Mouse (Mus musculus) CH12.LX (cell line): ENCODE data around the gene Slc38a3. TPM values are rescaled to one million over a fixed set of nuclear protein-coding genes. Genes with fewer than 3 reads are reported as not detected.

Source experiments
- DNase-seq: peaks from one replicate; pipeline ENCODE4 v3.0.0-alpha.2; 2013; ENCODE audit errors: extremely low read depth
- H3K27ac ChIP-seq: 2 replicates; pipeline ENCODE4 v1.5.1; 2012; ENCODE audit warnings: low read depth, mild to moderate bottlenecking, control low read depth, moderate library complexity; ENCODE audit not compliant: insufficient read depth
- H3K27me3 ChIP-seq: replicated peaks from 2 replicates; pipeline ENCODE3; 2012; ENCODE audit warnings: inconsistent platforms
- H3K36me3 ChIP-seq, 2 experiments: replicated peaks in 1 of 2; 2 replicates each; pipeline versions ENCODE3 to v1.6.1; 2012; ENCODE audit warnings: inconsistent platforms in 1 of 2, low read length in 1 of 2, mild to moderate bottlenecking in 1 of 2, mixed read lengths in 1 of 2, moderate library complexity in 1 of 2; ENCODE audit not compliant: control insufficient read depth in 1 of 2, insufficient read depth in 1 of 2
- H3K4me1 ChIP-seq, 2 experiments: 2 replicates each; pipeline ENCODE4 v1.6.1; 2012; ENCODE audit warnings: inconsistent platforms in 1 of 2, moderate library complexity in 1 of 2; ENCODE audit not compliant: insufficient read depth in 2 of 2, control insufficient read depth in 1 of 2
- H3K4me2 ChIP-seq: 2 replicates; pipeline ENCODE4 v1.6.1; 2012; ENCODE audit warnings: low read depth, mild to moderate bottlenecking, control low read depth; ENCODE audit not compliant: poor library complexity, insufficient read depth, severe bottlenecking
- H3K4me3 ChIP-seq, 3 experiments: fragments of 150-350 bp in 1 of 3; sonication (generic) in 1 of 3; replicated peaks in 1 of 3; 2 replicates each; pipeline versions ENCODE3 to v1.5.1; 2011 to 2012; ENCODE audit warnings: low read depth in 2 of 3, low read length in 2 of 3, mild to moderate bottlenecking in 2 of 3, moderate library complexity in 2 of 3, control low read depth in 1 of 3, improper control_type of control experiment in 1 of 3, inconsistent platforms in 1 of 3, mixed read lengths in 1 of 3; ENCODE audit not compliant: poor library complexity in 1 of 3
- H3K79me2 ChIP-seq: replicated peaks from 2 replicates; pipeline ENCODE4 v1.6.1; 2012; ENCODE audit warnings: mild to moderate bottlenecking, moderate library complexity; ENCODE audit not compliant: control insufficient read depth, poor library complexity, insufficient read depth, severe bottlenecking; ENCODE audit errors: extremely low read depth
- H3K9ac ChIP-seq: 2 replicates; pipeline ENCODE4 v1.6.1; 2012; ENCODE audit warnings: low read depth, mild to moderate bottlenecking, control low read depth, moderate library complexity; ENCODE audit not compliant: insufficient read depth
- H3K9me3 ChIP-seq: replicated peaks from 2 replicates; pipeline ENCODE3; 2012; ENCODE audit warnings: low read length, inconsistent platforms, mixed read lengths
- BHLHE40 ChIP-seq: IDR thresholded peaks from 2 replicates; pipeline ENCODE4 v1.6.1; 2011; ENCODE audit warnings: mild to moderate bottlenecking, low read depth, low read length, improper control_type of control experiment
- CHD2 ChIP-seq: IDR thresholded peaks from 2 replicates; pipeline ENCODE4 v1.6.1; 2011; ENCODE audit warnings: low read length, improper control_type of control experiment
- CTCF ChIP-seq, 2 experiments: IDR thresholded peaks in 1 of 2; conservative IDR thresholded peaks in 1 of 2; 2 replicates each; pipeline ENCODE4 v1.5.1; 2011 to 2012; ENCODE audit warnings: low read depth in 2 of 2, low read length in 2 of 2, improper control_type of control experiment in 1 of 2, inconsistent platforms in 1 of 2, mild to moderate bottlenecking in 1 of 2, moderate library complexity in 1 of 2
- E2F4 ChIP-seq: IDR thresholded peaks from 2 replicates; pipeline ENCODE4 v1.6.1; 2011; ENCODE audit warnings: low read depth, low read length, improper control_type of control experiment; ENCODE audit not compliant: insufficient replicate concordance
- ELF1 ChIP-seq: IDR thresholded peaks from 2 replicates; pipeline ENCODE4 v1.6.1; 2014; ENCODE audit warnings: low read depth, mild to moderate bottlenecking, inconsistent platforms, low read length, improper control_type of control experiment
- EP300 ChIP-seq: IDR thresholded peaks from 2 replicates; pipeline ENCODE4 v1.6.1; 2011; ENCODE audit warnings: low read length, improper control_type of control experiment
- IRF4 ChIP-seq: IDR thresholded peaks from 2 replicates; pipeline ENCODE4 v1.6.1; 2014; ENCODE audit warnings: low read depth, mild to moderate bottlenecking, inconsistent platforms, low read length, improper control_type of control experiment
- JUN ChIP-seq: IDR thresholded peaks from 2 replicates; pipeline ENCODE4 v1.6.1; 2011; ENCODE audit warnings: low read depth, mild to moderate bottlenecking, low read length, improper control_type of control experiment, moderate library complexity; ENCODE audit not compliant: insufficient read depth
- JUND ChIP-seq: conservative IDR thresholded peaks from 2 replicates; pipeline ENCODE4 v1.6.1; 2011; ENCODE audit warnings: low read depth, low read length, improper control_type of control experiment
- MAFK ChIP-seq: IDR thresholded peaks from 2 replicates; pipeline ENCODE4 v1.6.1; 2011; ENCODE audit warnings: low read length, improper control_type of control experiment; ENCODE audit not compliant: insufficient replicate concordance
- MAX ChIP-seq: IDR thresholded peaks from 2 replicates; pipeline ENCODE4 v1.6.1; 2011; ENCODE audit warnings: low read length, improper control_type of control experiment
- MAZ ChIP-seq: IDR thresholded peaks from 2 replicates; pipeline ENCODE4 v1.6.1; 2012; ENCODE audit warnings: low read depth, mild to moderate bottlenecking, inconsistent platforms, low read length, improper control_type of control experiment, moderate library complexity
- MEF2A ChIP-seq: IDR thresholded peaks from 2 replicates; pipeline ENCODE4 v1.6.1; 2014; ENCODE audit warnings: low read depth, mild to moderate bottlenecking, inconsistent platforms, low read length, improper control_type of control experiment, borderline replicate concordance
- MYC ChIP-seq: IDR thresholded peaks from 2 replicates; pipeline ENCODE4 v1.6.1; 2011; ENCODE audit warnings: low read depth, mild to moderate bottlenecking, improper control_type of control experiment, low read length
- NELFE ChIP-seq: IDR thresholded peaks from 2 replicates; pipeline ENCODE4 v1.6.1; 2011; ENCODE audit warnings: low read depth, low read length, improper control_type of control experiment
- NRF1 ChIP-seq: IDR thresholded peaks from 2 replicates; pipeline ENCODE4 v1.6.1; 2014; ENCODE audit warnings: low read depth, mild to moderate bottlenecking, inconsistent platforms, low read length, improper control_type of control experiment, moderate library complexity
- PAX5 ChIP-seq: IDR thresholded peaks from 2 replicates; pipeline ENCODE4 v1.6.1; 2012; ENCODE audit warnings: low read length, inconsistent platforms, mixed read lengths
- POLR2A ChIP-seq: IDR thresholded peaks from 2 replicates; pipeline ENCODE4 v1.6.1; 2011; ENCODE audit warnings: low read depth, mild to moderate bottlenecking, improper control_type of control experiment, low read length
- POLR2AphosphoS2 ChIP-seq: IDR thresholded peaks from 2 replicates; pipeline ENCODE4 v1.6.1; 2011; ENCODE audit warnings: low read depth, low read length, improper control_type of control experiment
- RAD21 ChIP-seq: IDR thresholded peaks from 2 replicates; pipeline ENCODE4 v1.6.1; 2011; ENCODE audit warnings: low read depth, mild to moderate bottlenecking, low read length, improper control_type of control experiment, moderate library complexity
- SMC3 ChIP-seq: IDR thresholded peaks from 2 replicates; pipeline ENCODE4 v1.6.1; 2011; ENCODE audit warnings: low read depth, low read length, improper control_type of control experiment
- TBP ChIP-seq: conservative IDR thresholded peaks from 2 replicates; pipeline ENCODE4 v1.6.1; 2011; ENCODE audit warnings: low read depth, low read length, improper control_type of control experiment
- UBTF ChIP-seq: IDR thresholded peaks from 2 replicates; pipeline ENCODE4 v1.6.1; 2012; ENCODE audit warnings: low read depth, mild to moderate bottlenecking, inconsistent platforms, low read length, improper control_type of control experiment, moderate library complexity
- USF2 ChIP-seq: conservative IDR thresholded peaks from 2 replicates; pipeline ENCODE4 v1.6.1; 2011; ENCODE audit warnings: low read depth, low read length, improper control_type of control experiment
- ZC3H11A ChIP-seq: IDR thresholded peaks from 2 replicates; pipeline ENCODE4 v1.6.1; 2012; ENCODE audit warnings: low read depth, mild to moderate bottlenecking, inconsistent platforms, low read length, improper control_type of control experiment
- ZKSCAN1 ChIP-seq: IDR thresholded peaks from 2 replicates; pipeline ENCODE4 v1.6.1; 2012; ENCODE audit warnings: low read depth, inconsistent platforms, low read length, improper control_type of control experiment, borderline replicate concordance
- ZMIZ1 ChIP-seq: IDR thresholded peaks from 2 replicates; pipeline ENCODE4 v1.6.1; 2012; ENCODE audit warnings: low read depth, mild to moderate bottlenecking, inconsistent platforms, low read length, improper control_type of control experiment
- dilution Hi-C: fragments of 300-500 bp; cut with MboI; formaldehyde crosslinking; loops from 2 replicates; pipeline ENCODE4 v1.14.3; 2020; ENCODE audit warnings: low sequenced_read_pairs; ENCODE audit not compliant: extremely low pct_unique_long_range_greater_than_20kb, extremely low pct_ligation_motif_present
- in situ Hi-C: fragments of 300-500 bp; cut with MboI; formaldehyde crosslinking; loops from 3 replicates; pipeline ENCODE4 v1.14.3; 2019; ENCODE audit warnings: low sequenced_read_pairs, low pct_ligation_motif_present, low pct_unique_long_range_greater_than_20kb, mixed read lengths
- polyA plus RNA-seq: library from polyadenylated mRNA; unstranded; fragments of >175 nt; gene quantifications from 2 replicates; pipeline ENCODE4 v1.2.1, GENCODE M21; 2012; ENCODE audit warnings: low read depth; ENCODE audit not compliant: insufficient read length
- total RNA-seq, 2 experiments: library from RNA; depleted of rRNA; stranded (reverse); fragments of 300-350 nt in 1 of 2; fragments of >200 nt in 1 of 2; gene quantifications; 2 replicates each; pipeline ENCODE4 v1.2.3; 2012 to 2014

Gene Slc38a3
- total and polyA plus RNA-seq, 3 experiments, result 0.04 TPM; not detected in 2

GRCm38 (mm10) chr9:107641666-107642065 is 27.7 kb downstream of the Slc38a3 start:
- Histone ChIP-seq H3K36me3 (no peaks in the 10 kb centered on the region), H3K9me3 (no peaks in the 10 kb centered on the region), H3K27ac (no peak overlapping the region), H3K9ac (no peak overlapping the region), H3K4me1 (peaks cover 13 to 43% of the 10 kb centered on the region in 2 experiments), H3K4me2 (no peak overlapping the region), H3K4me3 (no peak overlapping the region), H3K27me3 (peaks cover 7% of the 10 kb centered on the region), H3K79me2 (no peaks in the 10 kb centered on the region)
- in situ Hi-C loops, result loop anchor here (5.0 kb wide), 2 partner anchors 34 to 36 kb away; partner anchors contain the start of genes Gnat1 and Sema3b
- dilution Hi-C loops, result no loop called here
- TF ChIP-seq JUN (no peak), SMC3 (no peak), MEF2A (no peak), NELFE (no peak), ZC3H11A (no peak), POLR2AphosphoS2 (no peak), MAFK (no peak), UBTF (no peak), NRF1 (no peak), MAZ (no peak), E2F4 (no peak), TBP (no peak), USF2 (no peak), CHD2 (no peak), IRF4 (no peak), PAX5 (no peak), CTCF (conservative IDR thresholded peaks at IDR 0.05 in 1 of 2, IDR thresholded peaks at IDR 0.05 in 1 of 2; ENCODE audit: low read depth in 2 of 2, low read length in 2 of 2) (no peak), MYC (no peak), BHLHE40 (no peak), RAD21 (no peak)
- no peak for DNase-seq

- H3K36me3 ChIP-seq, result no peaks in the 10 kb centered on the region
- peaks cover 5% of the 10 kb centered on the region for H3K27me3 ChIP-seq
- H3K27ac ChIP-seq, result no peak overlapping the region
- no peak for TF ChIP-seq MAZ
- TF ChIP-seq ZMIZ1, result no peak
- TF ChIP-seq JUND, result no peak
- TF ChIP-seq POLR2A, result peak; percentile 33; the same call in 1 of the 2 replicates
- 0 out of 2 replicates have a peak, but pooled peaks have one; percentile 27 for TF ChIP-seq ELF1
- TF ChIP-seq MAX, result no peak
- 0 out of 2 replicates have a peak, but pooled peaks have one; percentile 9 for TF ChIP-seq EP300
- TF ChIP-seq CTCF (conservative IDR thresholded peaks at IDR 0.05 in 1 of 2, IDR thresholded peaks at IDR 0.05 in 1 of 2; ENCODE audit: low read depth in 2 of 2, low read length in 2 of 2), result 0 out of 4 replicates have a peak, but pooled peaks of 1 of the 2 experiments have one; percentile 5
- TF ChIP-seq ZKSCAN1, result no peak
- TF ChIP-seq IRF4, result 0 out of 2 replicates have a peak, but pooled peaks have one; percentile 12
- in situ Hi-C loops (loop anchor here (5.0 kb wide), 2 partner anchors 33 to 37 kb away; partner anchors contain the start of genes Gnat1 and Sema3b), dilution Hi-C loops (no loop called here)
- 0 out of 2 replicates have a peak overlapping the region, but pooled peaks have one; percentile 8 for H3K4me2 ChIP-seq
- 0 out of 2 replicates have a peak overlapping the region, but pooled peaks have one; percentile 2 for H3K9ac ChIP-seq
- H3K9me3 ChIP-seq, result no peaks in the 10 kb centered on the region
- no peak overlapping the region for H3K4me3 ChIP-seq
- H3K79me2 ChIP-seq, result no peaks in the 10 kb centered on the region
- peak; percentile 51 for DNase-seq
- peaks cover 13 to 49% of the 10 kb centered on the region in 2 experiments for H3K4me1 ChIP-seq
These were observed 29.0 kb downstream of the Slc38a3 start for GRCm38 (mm10) chr9:107640257-107640772.
